Mouse (Mus musculus) right cerebral cortex, adult 18-20 months (tissue): ENCODE measurements around the gene Fam228a.
"Not testable (repeated sequence)": the region's sequence is repeated elsewhere in the genome, so short reads cannot be mapped to it uniquely, and the experiment has no call there.

ENCODE experiments used
- DNase-seq: peaks from one replicate; pipeline ENCODE4 v3.0.0; 2022; ENCODE audit warnings: mixed read lengths

Fam228a gene

DNA sequence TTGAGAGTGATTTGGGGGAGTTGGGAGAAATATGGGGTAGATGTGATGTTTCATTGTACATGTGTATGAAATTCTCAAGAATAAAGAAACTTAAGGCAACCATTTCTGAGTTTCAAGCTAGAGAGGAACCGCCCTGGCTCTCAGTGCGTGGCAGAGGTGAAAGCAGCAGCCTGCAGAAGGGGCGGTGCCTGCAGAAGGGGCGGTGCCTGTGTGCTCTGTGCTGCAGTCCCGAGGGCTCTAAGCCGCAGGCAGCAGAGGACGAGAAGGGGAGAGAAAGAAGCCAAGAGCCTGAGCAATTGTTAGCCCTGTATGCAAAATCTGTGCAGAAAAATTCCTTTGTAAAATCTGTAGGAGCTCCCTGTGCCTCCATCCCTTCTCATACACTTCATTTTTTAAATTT, 20.8 kb downstream of the Fam228a start:
- no peak for DNase-seq

DNA sequence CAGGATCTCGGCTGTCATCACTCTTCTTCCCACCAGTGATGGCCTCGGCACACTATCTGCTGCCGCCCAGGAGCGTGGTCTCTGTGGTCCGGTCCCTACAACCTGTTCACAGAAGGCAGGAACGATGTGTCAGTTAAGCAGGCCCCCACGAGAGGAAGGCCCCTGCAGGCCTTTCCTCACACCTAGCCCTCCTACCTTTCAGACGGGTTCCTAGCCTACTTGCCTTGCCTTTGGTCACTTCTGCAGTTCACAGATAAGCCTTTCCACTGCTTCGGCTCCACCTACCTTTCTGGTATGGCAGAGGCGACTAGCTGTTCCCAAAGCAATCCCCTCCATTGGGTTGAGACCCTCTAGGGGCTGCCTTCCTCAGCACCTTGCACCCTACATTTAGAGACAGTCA, 22.6 kb downstream of the Fam228a start:
- no peak for DNase-seq

DNA sequence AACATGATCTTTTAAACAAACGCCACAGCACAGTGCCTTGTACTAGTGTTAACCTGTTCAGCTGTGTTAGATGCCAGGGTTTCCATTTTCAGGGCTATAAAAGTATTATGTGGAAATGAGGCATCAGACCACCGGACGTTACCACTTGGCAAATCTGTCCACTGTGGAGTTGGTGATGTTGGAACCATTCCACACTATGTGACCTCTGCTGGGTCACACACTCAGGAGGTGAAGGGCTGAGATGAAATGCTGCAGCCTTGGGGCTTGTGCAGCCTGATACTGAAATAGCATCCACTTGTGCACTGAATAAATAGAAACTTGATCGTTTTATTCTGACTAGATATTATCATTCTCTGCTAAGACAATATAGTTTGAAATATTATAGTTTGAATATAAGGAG, 24.9 kb downstream of the Fam228a start:
- no peak for DNase-seq

DNA sequence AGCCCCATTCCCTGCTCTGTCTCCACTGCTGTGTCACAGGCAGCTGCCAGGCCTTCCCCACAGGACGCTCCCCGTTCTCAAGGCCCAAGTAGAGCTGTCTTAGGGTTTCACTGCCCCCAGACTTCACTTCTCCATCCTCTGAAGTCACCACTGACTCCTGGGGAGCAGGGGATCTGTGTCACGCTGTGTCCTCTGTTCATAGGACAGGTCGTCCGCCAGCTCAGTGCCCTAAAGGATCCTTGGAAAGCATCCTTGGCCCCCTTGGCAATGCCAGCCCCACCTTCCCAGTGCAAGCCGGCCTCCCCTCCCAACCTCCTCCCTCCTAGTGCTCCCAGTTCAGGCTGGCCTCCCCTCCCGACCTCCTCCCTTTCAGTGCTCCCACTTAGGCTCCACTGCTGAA, 28.3 kb downstream of the Fam228a start:
- DNase-seq, result no peak

DNA sequence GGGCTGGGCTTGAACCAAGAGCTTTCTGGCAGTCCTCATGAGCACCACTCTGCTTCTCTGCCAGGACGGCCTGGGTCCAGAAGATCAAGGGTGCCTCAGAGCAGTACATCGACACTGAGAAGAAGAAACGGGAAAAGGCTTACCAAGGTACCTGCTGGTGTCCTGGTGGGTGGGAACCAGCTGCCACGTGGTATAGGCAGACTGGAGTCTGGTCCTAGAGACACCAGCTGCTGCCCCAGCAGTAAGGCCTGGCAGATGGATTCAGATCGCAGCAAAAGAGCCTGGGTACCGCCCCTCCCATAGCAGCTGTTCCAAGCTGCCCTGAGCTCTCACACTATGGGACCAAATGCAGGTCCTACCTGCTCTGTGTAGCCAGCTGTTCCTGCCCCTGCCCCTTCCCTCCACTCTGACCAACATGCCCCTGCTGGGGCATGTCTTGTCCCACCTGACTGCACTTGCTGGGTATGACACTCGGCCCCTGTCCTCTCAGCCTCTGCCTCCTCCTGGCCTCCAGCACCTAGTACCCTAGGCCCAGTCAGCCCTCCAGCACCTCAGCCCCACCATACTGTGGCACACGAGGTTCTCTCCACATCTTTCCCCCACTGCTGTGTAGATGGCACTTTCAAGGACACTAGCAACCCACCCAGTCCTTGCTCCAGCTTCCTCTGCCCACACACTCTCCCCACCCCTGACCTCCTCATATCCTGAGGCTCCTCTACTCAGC, 29.2 kb downstream of the Fam228a start:
- no peak for DNase-seq

DNA sequence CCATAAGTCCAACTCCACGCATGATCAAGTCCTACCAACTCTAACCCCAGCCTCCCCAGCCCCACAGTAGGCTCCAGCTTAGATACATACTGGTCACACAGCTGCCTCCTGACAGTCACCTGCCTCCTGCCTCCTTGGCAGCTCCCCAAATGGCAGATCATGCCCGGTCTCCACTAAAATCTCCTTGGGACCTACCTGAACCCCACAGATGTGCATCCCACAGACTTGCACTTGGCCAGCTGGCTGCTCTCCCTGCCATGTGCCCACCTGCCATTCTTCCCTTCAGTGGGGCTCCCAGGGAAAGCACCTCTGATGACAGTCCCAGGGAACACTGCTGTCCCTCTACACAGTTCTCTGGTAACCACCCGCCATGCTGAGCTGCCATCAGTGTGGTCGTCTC, 29.9 kb downstream of the Fam228a start:
- no peak for DNase-seq

DNA sequence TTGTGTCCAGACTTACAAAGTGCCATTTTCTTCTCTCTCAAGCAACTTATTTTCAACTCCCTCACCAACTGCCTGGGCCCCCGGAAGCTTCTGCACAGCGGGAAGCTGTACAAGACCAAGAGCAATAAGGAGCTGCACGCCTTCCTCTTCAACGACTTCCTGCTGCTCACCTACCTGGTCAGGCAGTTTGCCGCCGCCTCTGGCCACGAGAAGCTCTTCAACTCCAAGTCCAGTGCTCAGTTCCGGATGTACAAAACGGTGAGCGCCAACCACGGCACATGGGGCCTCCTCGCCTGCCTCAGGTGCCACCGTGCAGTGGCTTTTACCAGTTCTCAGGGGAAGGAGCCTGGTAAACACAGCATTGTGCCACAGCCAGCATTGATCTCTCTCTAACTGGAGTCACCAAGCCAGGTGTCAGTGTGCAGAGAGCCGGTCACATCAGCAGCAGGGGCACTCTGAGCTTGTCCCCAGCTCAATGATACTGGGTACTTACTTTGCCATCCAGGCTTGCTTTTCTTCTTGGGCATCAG, 30.7 kb downstream of the Fam228a start:
- DNase-seq, result no peak

DNA sequence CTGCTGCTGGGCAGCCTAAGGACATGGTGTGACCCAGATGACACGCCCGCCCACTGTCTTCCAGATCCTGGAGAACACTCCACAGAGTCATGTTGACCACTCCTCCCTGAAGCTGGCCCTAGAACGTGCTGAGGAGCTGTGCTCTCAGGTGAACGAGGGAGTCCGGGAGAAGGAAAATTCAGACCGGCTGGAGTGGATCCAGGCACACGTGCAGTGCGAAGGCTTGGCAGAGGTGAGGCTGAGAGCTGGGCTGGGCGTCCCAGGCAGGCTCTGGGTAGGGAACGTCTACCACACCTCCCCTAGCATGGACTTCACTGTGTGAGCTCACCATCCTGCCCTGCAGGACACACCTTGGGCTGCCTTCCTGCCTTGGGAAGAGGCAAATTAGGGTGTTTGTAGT, 31.3 kb downstream of the Fam228a start:
- DNase-seq, result no peak

DNA sequence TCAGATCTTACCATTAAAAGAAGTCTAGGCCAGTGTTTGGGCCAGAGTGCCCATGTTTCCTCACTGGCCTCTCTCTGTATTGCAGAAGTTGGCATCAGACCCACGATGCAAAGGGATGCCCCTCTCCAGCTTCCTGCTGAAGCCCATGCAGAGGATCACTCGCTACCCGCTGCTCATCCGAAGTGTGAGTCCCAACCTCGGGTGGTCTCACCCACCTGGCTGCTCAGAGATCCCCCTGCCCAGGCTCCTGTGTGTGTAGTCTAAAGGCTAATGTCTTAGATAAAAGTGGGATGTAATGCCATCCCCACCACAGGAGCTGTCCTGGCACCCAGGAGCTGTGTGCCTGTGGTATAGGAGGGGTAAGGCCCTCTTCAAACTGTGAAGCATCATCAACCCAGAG, 32.1 kb downstream of the Fam228a start:
- DNase-seq, result no peak

DNA sequence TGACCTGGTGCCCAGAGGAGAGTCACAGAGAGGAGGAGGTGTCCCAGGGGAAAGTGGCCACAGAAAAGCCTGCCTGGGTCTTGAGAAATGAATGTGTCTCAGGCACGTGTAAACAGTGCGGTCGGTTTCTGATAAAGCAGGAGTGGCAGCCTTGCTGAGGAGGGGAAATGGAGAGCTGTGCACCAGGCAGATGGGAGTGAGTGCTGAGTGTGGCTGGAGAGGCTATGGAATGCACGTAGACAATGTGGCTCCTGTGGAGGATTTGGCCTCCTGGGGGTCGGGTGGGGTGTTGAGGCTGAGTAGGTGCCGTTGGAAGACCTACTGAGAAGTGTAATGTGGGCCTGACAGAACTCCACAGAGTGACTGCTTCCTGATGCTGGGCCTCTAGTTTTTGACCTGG, 32.6 kb downstream of the Fam228a start:
- not testable (repeated sequence) for DNase-seq

DNA sequence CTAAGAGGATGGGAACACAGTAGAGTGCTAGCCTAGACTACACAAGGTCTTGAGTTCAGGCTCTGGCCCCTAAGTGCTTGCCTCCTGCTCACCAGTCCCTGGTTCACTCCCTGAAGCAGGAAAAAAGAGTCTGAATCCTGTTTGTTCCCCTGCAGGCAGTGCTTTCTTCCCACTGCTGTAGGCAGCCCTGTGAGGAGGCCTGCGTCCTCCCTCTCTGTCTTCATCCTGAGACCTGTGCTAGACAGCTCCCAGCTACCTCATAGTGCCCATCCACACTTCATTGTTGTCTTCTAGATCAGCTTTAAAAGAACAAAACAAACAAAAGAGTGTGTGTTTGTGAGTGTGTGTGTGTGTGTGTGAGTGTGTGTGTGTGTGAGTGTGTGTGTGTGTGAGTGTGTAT, 43.7 kb downstream of the Fam228a start:
- DNase-seq, result no peak

DNA sequence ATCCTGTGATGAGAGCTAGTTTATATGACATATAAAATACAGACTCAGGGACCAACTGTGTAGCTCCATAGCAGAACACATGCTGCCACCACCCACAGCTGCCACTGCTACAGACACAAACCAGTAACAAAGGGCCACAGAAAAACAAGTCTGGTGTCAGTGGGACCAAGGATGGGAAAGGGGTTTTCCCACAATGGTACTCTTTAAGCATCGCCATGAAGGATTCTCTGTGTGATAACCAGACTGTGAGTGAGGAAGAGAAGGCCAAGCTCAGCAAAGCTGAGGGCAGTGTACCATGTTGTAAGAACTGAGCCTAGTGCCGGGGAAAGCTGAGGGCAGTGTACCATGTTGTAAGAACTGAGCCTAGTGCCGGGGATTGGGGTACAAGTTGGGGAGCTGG, 47.0 kb downstream of the Fam228a start:
- no peak for DNase-seq

DNA sequence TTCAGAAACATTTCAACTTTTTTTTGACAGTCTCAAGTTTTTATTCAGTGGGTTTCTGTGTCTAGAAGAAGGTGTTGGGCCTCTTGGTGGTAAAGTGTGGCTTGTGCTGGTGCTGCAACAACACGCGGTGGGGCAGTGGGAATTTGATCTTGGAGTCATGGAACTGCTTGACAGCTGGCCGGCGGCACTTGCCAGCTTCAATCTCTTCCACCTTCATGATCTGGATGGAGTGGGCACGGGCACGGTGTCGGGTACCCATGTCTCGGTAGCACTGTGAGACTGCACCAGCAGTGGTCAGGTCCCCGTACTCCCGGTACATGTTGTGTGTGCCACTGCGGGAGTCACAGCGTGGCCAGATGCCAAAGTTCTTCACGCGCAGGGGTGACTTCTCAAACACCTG, 48.9 kb downstream of the Fam228a start:
- DNase-seq, result no peak

DNA sequence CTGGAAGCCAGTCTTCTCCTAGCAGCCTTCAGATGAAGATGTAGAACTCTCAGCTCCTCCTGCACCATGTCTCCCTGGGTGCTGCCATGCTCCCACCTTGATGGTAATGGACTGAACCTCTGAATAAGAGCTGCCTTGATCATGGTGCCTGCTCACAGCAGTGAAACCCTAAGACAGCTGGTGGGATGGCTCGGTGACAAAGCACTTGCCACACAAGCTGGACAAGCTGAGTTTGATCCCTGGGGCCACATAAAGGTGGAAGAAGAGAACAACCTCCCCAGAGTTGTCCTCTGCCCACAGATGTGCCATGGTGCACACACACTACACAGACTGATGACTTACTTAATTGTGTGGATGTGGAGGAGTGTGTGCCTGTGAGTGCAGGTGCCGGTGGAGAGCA, 49.8 kb downstream of the Fam228a start:
- DNase-seq, result no peak

DNA sequence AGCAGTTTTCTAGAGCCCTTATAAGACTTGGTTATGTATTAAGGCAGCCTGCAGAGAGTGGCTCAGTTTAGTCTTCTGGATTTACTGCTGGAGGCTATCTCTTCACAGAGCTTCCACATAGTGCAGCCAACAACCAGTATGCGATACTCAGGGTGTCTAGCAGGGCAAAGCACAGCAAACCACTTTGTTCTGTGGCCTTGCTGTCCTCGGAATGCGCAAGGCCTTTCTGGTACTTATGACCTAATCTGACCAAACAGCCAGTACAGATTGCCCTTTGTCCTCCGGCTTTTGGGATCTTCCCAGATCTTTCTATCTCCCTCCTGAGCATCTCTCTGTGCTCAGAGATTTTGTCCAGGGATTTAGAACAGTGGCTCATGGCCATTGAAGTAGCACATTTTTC, 52.8 kb downstream of the Fam228a start:
- peak; percentile 39 for DNase-seq

DNA sequence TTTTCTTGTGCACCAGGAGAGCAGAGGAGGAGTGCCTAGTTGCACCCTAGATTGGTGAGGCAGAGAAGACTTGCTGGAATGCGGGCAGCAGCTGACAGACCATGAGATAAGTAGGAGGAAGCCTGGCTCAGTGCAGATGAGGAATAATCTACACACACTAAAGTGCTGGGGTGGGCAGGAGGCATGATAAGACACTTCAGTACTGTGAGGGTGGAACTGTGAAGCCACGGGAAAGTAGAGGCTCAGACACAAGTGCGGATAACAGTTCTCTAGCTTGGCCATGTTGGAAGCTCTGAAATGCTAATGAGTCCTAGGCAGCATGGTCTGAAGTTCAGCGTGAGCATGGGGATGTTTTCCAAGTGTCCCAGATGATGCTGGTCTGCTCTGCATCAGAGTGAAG, 58.3 kb downstream of the Fam228a start:
- peak; percentile 90 for DNase-seq

DNA sequence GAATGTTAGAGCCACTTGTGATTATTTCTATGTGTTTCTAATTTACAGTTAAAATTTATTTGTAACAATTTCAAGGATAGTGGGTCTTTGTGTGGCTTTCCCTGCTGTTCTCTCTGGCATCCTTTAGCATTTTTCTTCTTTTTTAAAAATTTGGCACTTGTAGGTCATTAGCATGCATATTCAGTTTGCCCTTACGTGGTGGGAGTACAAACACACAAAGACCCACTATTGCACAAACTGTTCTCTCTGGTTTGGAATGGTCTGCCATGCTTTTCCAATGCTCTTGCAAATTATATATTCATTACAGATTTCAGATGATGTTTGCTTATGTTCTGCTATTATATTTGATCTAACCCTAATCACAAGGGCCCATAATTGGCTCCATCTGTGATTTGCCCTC, 61.9 kb downstream of the Fam228a start:
- no peak for DNase-seq

DNA sequence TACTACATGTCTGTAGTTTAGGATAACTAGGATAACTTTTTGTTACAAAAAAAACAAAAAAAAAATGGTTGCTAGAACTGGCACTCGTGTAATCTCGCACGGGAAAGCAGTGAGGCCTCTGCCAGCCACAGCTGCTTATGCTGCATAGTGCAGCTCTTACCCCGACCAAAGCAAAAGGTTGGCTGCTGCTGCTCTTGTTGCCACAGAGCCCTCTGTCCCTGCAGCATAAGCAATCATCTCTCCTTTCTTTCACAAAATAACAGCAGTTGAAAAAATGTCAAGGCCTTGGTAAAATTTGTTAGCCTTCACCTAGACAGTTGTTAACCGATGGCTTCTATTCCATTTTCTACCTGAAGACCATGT, 72.6 kb downstream of the Fam228a start:
- DNase-seq, result no peak

DNA sequence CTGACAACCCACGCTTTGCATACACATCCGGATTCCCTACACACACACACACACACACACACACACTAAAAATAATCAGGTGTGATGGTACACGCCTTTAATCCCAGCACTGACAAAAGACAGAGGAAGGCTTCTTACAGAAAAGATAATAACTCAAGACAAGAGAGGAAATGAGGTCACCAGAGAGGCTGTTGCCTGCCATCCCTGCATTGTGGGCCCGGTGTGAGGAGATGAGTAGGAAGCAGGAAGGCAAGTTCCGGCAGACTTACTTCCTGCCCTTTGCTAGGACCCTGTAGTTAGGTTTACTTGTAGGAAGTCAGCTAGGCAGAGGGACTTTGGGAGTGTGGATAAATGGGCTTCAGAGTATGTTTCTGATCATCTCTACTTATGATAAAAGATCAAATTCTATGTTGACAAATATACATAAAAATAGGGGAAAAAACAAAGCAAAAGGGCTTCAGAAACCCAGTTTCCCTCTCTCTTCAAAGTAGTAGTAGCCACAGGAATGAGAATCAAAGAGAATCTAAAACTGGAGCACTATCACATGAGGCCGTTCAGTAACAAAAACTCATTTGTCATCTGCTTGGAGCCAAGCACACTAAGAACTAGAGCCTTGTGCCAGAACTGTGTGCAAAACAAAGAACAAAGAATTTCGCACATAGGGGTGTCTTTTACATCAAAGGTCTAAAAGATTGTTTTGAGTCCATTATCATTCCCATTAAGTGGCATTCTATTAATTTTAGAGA, 73.1 kb downstream of the Fam228a start:
- peak; percentile 38 for DNase-seq
